Mouse (Mus musculus) granulocyte monocyte progenitor cell, adult 5-6 weeks (primary cell): ENCODE results near the gene Mrps34. TPM values are rescaled to one million over a fixed set of nuclear protein-coding genes. Genes with fewer than 3 reads are reported as not detected.

Source experiments
- total RNA-seq, 2 experiments: library from RNA; stranded (forward) in 1 of 2; stranded (reverse) in 1 of 2; fragments of 200-712, 200-1000 nt in 1 of 2; fragments of >200 nt in 1 of 2; fragmentation: Nextera tagmentation in 1 of 2; gene quantifications; 2 replicates each; pipeline ENCODE4 v1.2.3; 2014 to 2017

Mrps34 gene
- total RNA-seq, 2 experiments from 2014 or later = 36.7 to 62.0 TPM

Other genes starting within 250 kb of the Mrps34 start
- 0.45 and 1.0 TPM in 2 replicates for gene Slc9a3r2, start 244.8 kb upstream of the Mrps34 start, total RNA-seq (2014; fragmentation: Nextera tagmentation)
- gene Slc9a3r2, start 244.8 kb upstream of the Mrps34 start, total RNA-seq (2017) = 1.8 and 3.0 TPM in 2 replicates
- gene Npw, start 236.7 kb upstream of the Mrps34 start, total RNA-seq (2014; fragmentation: Nextera tagmentation) = not detected in 2 replicates
- gene Npw, start 236.7 kb upstream of the Mrps34 start, total RNA-seq (2017) = 0.82 TPM in 1 of 2 replicates, not detected in the other
- gene Zfp598, start 225.4 kb upstream of the Mrps34 start, total RNA-seq (2014; fragmentation: Nextera tagmentation) = 18.2 and 40.4 TPM in 2 replicates
- 16.1 and 17.8 TPM in 2 replicates for gene Zfp598, start 225.4 kb upstream of the Mrps34 start, total RNA-seq (2017)
- gene Syngr3, start 205.2 kb upstream of the Mrps34 start, total RNA-seq (2014; fragmentation: Nextera tagmentation) = not detected in 2 replicates
- gene Syngr3, start 205.2 kb upstream of the Mrps34 start, total RNA-seq (2017) = not detected in 2 replicates
- gene Gfer, start 199.0 kb upstream of the Mrps34 start, total RNA-seq (2014; fragmentation: Nextera tagmentation) = 28.9 and 33.2 TPM in 2 replicates
- gene Gfer, start 199.0 kb upstream of the Mrps34 start, total RNA-seq (2017) = 45.1 and 64.0 TPM in 2 replicates
- gene Noxo1, start 198.9 kb upstream of the Mrps34 start, total RNA-seq (2014; fragmentation: Nextera tagmentation) = 1.4 TPM in 1 of 2 replicates, not detected in the other
- gene Noxo1, start 198.9 kb upstream of the Mrps34 start, total RNA-seq (2017) = 0.60 and 2.1 TPM in 2 replicates
- 39.5 and 44.5 TPM in 2 replicates for gene Tbl3, start 187.5 kb upstream of the Mrps34 start, total RNA-seq (2014; fragmentation: Nextera tagmentation)
- gene Tbl3, start 187.5 kb upstream of the Mrps34 start, total RNA-seq (2017) = 44.1 and 54.9 TPM in 2 replicates
- gene Rnf151, start 177.1 kb upstream of the Mrps34 start, total RNA-seq (2014; fragmentation: Nextera tagmentation) = 1.2 TPM in 1 of 2 replicates, not detected in the other
- not detected in 2 replicates for gene Rnf151, start 177.1 kb upstream of the Mrps34 start, total RNA-seq (2017)
- 4,639 and 4,919 TPM in 2 replicates for gene Rps2, start 177.0 kb upstream of the Mrps34 start, total RNA-seq (2014; fragmentation: Nextera tagmentation)
- gene Rps2, start 177.0 kb upstream of the Mrps34 start, total RNA-seq (2017) = 1,990 and 2,495 TPM in 2 replicates
- 247 and 248 TPM in 2 replicates for gene Ndufb10, start 170.6 kb upstream of the Mrps34 start, total RNA-seq (2014; fragmentation: Nextera tagmentation)
- 237 and 286 TPM in 2 replicates for gene Ndufb10, start 170.6 kb upstream of the Mrps34 start, total RNA-seq (2017)
- 0.73 TPM in 1 of 2 replicates, not detected in the other for gene Rpl3l, start 167.3 kb upstream of the Mrps34 start, total RNA-seq (2014; fragmentation: Nextera tagmentation)
- gene Rpl3l, start 167.3 kb upstream of the Mrps34 start, total RNA-seq (2017) = 0.52 TPM in 1 of 2 replicates, not detected in the other
- gene Msrb1, start 158.5 kb upstream of the Mrps34 start, total RNA-seq (2014; fragmentation: Nextera tagmentation) = 255 and 331 TPM in 2 replicates
- gene Msrb1, start 158.5 kb upstream of the Mrps34 start, total RNA-seq (2017) = 160 and 195 TPM in 2 replicates
- not detected in 2 replicates for gene Hs3st6, start 142.1 kb upstream of the Mrps34 start, total RNA-seq (2014; fragmentation: Nextera tagmentation)
- gene Hs3st6, start 142.1 kb upstream of the Mrps34 start, total RNA-seq (2017) = not detected in 2 replicates
- gene Meiob, start 90.8 kb upstream of the Mrps34 start, total RNA-seq (2014; fragmentation: Nextera tagmentation) = not detected in 2 replicates
- not detected in 2 replicates for gene Meiob, start 90.8 kb upstream of the Mrps34 start, total RNA-seq (2017)
- 35.3 and 46.1 TPM in 2 replicates for gene Hagh, start 55.0 kb upstream of the Mrps34 start, total RNA-seq (2014; fragmentation: Nextera tagmentation)
- 18.2 and 45.8 TPM in 2 replicates for gene Hagh, start 55.0 kb upstream of the Mrps34 start, total RNA-seq (2017)
- gene Fahd1, start 44.8 kb upstream of the Mrps34 start, total RNA-seq (2014; fragmentation: Nextera tagmentation) = 13.7 and 15.1 TPM in 2 replicates
- gene Fahd1, start 44.8 kb upstream of the Mrps34 start, total RNA-seq (2017) = 11.4 and 14.3 TPM in 2 replicates
- not detected in 2 replicates for gene Igfals, start 29.1 kb upstream of the Mrps34 start, total RNA-seq (2014; fragmentation: Nextera tagmentation)
- gene Igfals, start 29.1 kb upstream of the Mrps34 start, total RNA-seq (2017) = not detected in 2 replicates
- 103 and 108 TPM in 2 replicates for gene Nubp2, start 8.8 kb upstream of the Mrps34 start, total RNA-seq (2014; fragmentation: Nextera tagmentation)
- gene Nubp2, start 8.8 kb upstream of the Mrps34 start, total RNA-seq (2017) = 42.8 and 48.2 TPM in 2 replicates
- gene Spsb3, start 8.5 kb upstream of the Mrps34 start, total RNA-seq (2014; fragmentation: Nextera tagmentation) = 15.7 and 29.3 TPM in 2 replicates
- 10.4 and 15.8 TPM in 2 replicates for gene Spsb3, start 8.5 kb upstream of the Mrps34 start, total RNA-seq (2017)
- gene Eme2, start within 50 bp of the Mrps34 start, total RNA-seq (2014; fragmentation: Nextera tagmentation) = 8.9 and 15.1 TPM in 2 replicates
- gene Eme2, start within 50 bp of the Mrps34 start, total RNA-seq (2017) = 12.5 and 14.9 TPM in 2 replicates
- gene Nme3, start 1.4 kb downstream of the Mrps34 start, total RNA-seq (2014; fragmentation: Nextera tagmentation) = 18.8 and 22.9 TPM in 2 replicates
- gene Nme3, start 1.4 kb downstream of the Mrps34 start, total RNA-seq (2017) = 21.2 and 27.1 TPM in 2 replicates
- 49.0 and 84.5 TPM in 2 replicates for gene Mapk8ip3, start 41.9 kb downstream of the Mrps34 start, total RNA-seq (2014; fragmentation: Nextera tagmentation)
- 18.2 and 21.0 TPM in 2 replicates for gene Mapk8ip3, start 41.9 kb downstream of the Mrps34 start, total RNA-seq (2017)
- gene Jpt2, start 65.6 kb downstream of the Mrps34 start, total RNA-seq (2014; fragmentation: Nextera tagmentation) = 109 and 130 TPM in 2 replicates
- 104 and 114 TPM in 2 replicates for gene Jpt2, start 65.6 kb downstream of the Mrps34 start, total RNA-seq (2017)
- gene Cramp1l, start 120.7 kb downstream of the Mrps34 start, total RNA-seq (2014; fragmentation: Nextera tagmentation) = 27.3 and 27.6 TPM in 2 replicates
- gene Cramp1l, start 120.7 kb downstream of the Mrps34 start, total RNA-seq (2017) = 7.8 and 8.2 TPM in 2 replicates
- 12.3 and 22.1 TPM in 2 replicates for gene Ift140, start 121.0 kb downstream of the Mrps34 start, total RNA-seq (2014; fragmentation: Nextera tagmentation)
- gene Ift140, start 121.0 kb downstream of the Mrps34 start, total RNA-seq (2017) = 15.6 and 28.8 TPM in 2 replicates
- not detected in 2 replicates for gene Tmem204, start 188.5 kb downstream of the Mrps34 start, total RNA-seq (2014; fragmentation: Nextera tagmentation)
- gene Tmem204, start 188.5 kb downstream of the Mrps34 start, total RNA-seq (2017) = not detected in 2 replicates
- 49.8 and 55.9 TPM in 2 replicates for gene Telo2, start 220.9 kb downstream of the Mrps34 start, total RNA-seq (2014; fragmentation: Nextera tagmentation)
- 21.8 and 37.3 TPM in 2 replicates for gene Telo2, start 220.9 kb downstream of the Mrps34 start, total RNA-seq (2017)
- gene Ptx4, start 225.6 kb downstream of the Mrps34 start, total RNA-seq (2014; fragmentation: Nextera tagmentation) = not detected in 2 replicates
- not detected in 2 replicates for gene Ptx4, start 225.6 kb downstream of the Mrps34 start, total RNA-seq (2017)
- gene Clcn7, start 238.3 kb downstream of the Mrps34 start, total RNA-seq (2014; fragmentation: Nextera tagmentation) = 12.1 and 18.9 TPM in 2 replicates
- gene Clcn7, start 238.3 kb downstream of the Mrps34 start, total RNA-seq (2017) = 11.3 and 12.6 TPM in 2 replicates